Mouse (Mus musculus) right cerebral cortex, adult 2 months (tissue): ENCODE measurements around the gene Pyroxd2.

Experiments
- DNase-seq, 2 experiments: peaks; one replicate each; pipeline ENCODE4 v3.0.0; 2021 to 2022; ENCODE audit warnings: low spot score in 2 of 2

The Pyroxd2 gene

GRCm38 (mm10) chr19:42745084-42745868 lies 7.3 kb downstream of the Pyroxd2 start:
- no peak for DNase-seq

- peak; percentile 68 to 72 for DNase-seq
Observed at GRCm38 (mm10) chr19:42744162-42744586, 8.4 kb downstream of the Pyroxd2 start.

GRCm38 (mm10) chr19:42743261-42743660 lies 9.3 kb downstream of the Pyroxd2 start:
- DNase-seq, result no peak

- peak; percentile 34 to 58 for DNase-seq
Observed at GRCm38 (mm10) chr19:42741884-42742283, 10.7 kb downstream of the Pyroxd2 start.

- no peak for DNase-seq
Observed at GRCm38 (mm10) chr19:42740163-42740899, 12.2 kb downstream of the Pyroxd2 start.

GRCm38 (mm10) chr19:42739734-42740133 lies 12.8 kb downstream of the Pyroxd2 start:
- no peak for DNase-seq

GRCm38 (mm10) chr19:42737753-42738152 lies 14.8 kb downstream of the Pyroxd2 start:
- no peak for DNase-seq

- no peak for DNase-seq
Observed at GRCm38 (mm10) chr19:42734982-42735381, 17.6 kb downstream of the Pyroxd2 start.

GRCm38 (mm10) chr19:42727424-42727823 lies 25.2 kb downstream of the Pyroxd2 start:
- DNase-seq, result no peak

- DNase-seq, result no peak
Observed at GRCm38 (mm10) chr19:42726766-42727165, 25.8 kb downstream of the Pyroxd2 start.

GRCm38 (mm10) chr19:42725973-42726350 lies 26.6 kb downstream of the Pyroxd2 start:
- no peak for DNase-seq

GRCm38 (mm10) chr19:42725056-42725972 lies 27.3 kb downstream of the Pyroxd2 start:
- no peak for DNase-seq

GRCm38 (mm10) chr19:42723302-42723701 lies 29.3 kb downstream of the Pyroxd2 start:
- no peak for DNase-seq

- DNase-seq, result no peak
Observed at GRCm38 (mm10) chr19:42722500-42722899, 30.1 kb downstream of the Pyroxd2 start.

- no peak for DNase-seq
Observed at GRCm38 (mm10) chr19:42718101-42718500, 34.5 kb downstream of the Pyroxd2 start.

- no peak for DNase-seq
Observed at GRCm38 (mm10) chr19:42717668-42718067, 34.9 kb downstream of the Pyroxd2 start.

- peak; percentile 17 to 30 for DNase-seq
Observed at GRCm38 (mm10) chr19:42716507-42716906, 36.1 kb downstream of the Pyroxd2 start.

- DNase-seq, result no peak
Observed at GRCm38 (mm10) chr19:42713770-42714169, 38.8 kb downstream of the Pyroxd2 start.

- DNase-seq, result no peak
Observed at GRCm38 (mm10) chr19:42699426-42699825, 53.1 kb downstream of the Pyroxd2 start.

GRCm38 (mm10) chr19:42698576-42698975 lies 54.0 kb downstream of the Pyroxd2 start:
- no peak for DNase-seq

- no peak for DNase-seq
Observed at GRCm38 (mm10) chr19:42697336-42697735, 55.2 kb downstream of the Pyroxd2 start.

- no peak for DNase-seq
Observed at GRCm38 (mm10) chr19:42690256-42690655, 62.3 kb downstream of the Pyroxd2 start.
